Mouse (Mus musculus): ENCODE results near the gene Espn. TPM values are rescaled to one million over a fixed set of nuclear protein-coding genes. Genes with fewer than 3 reads are reported as not detected.

The Espn gene
- polyA plus RNA-seq, 1 experiment from 2014 or later, result 2.0 TPM

DNA sequence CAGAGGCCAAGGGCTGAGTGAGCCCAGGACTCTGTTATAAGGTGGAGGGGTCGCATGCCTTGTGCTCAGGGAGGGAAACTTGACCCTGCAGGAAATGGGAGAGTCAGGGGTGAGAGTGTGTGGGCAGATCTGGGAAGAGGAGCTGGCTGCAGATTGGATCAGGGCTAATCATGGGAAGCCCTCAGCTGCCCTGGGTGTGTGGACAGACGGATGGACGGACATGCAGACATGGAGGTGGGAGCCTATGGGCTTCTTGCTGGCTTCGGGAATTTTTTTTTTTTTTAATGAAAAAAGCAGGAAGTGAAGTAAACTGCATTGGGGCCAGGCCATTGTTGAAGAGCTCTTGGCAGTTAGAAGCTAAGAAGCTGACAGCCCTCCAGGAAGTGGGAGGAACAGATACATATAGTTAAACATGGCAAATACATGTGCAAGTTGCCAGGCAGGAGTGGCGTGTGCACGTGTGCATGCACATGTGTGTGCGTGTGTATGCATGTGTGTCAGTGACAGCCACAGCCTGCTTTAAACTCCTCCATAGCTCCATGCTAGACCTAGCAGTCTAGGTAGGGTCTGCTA, 51.0 kb downstream of the Espn start:
- ATAC-seq (peak; percentile 2; the same call in 1 of the 2 replicates), DNase-seq (ENCODE audit: low spot score) (peak; percentile 74)
- Histone ChIP-seq H3K4me2 (replicated peaks; ENCODE audit: low read depth, low read length) (no peak overlapping the region), H3K27me3 (replicated peaks; ENCODE audit: insufficient read depth, low read length) (no peaks in the 10 kb centered on the region), H3K4me1 (ENCODE audit: insufficient read depth, low read depth, low read length) (peaks cover 9% of the 10 kb centered on the region), H3K36me3 (ENCODE audit: insufficient read depth, low read length) (peaks cover 11% of the 10 kb centered on the region), H3K9ac (replicated peaks; ENCODE audit: low read depth) (no peak overlapping the region), H3K27ac (ENCODE audit: low read length) (peak overlapping the region; percentile 32; the same call in 1 of the 2 replicates), H3K9me3 (ENCODE audit: low read length) (no peaks in the 10 kb centered on the region), H3K4me3 (ENCODE audit: low read depth, low read length) (no peak overlapping the region)
- 33% methylated on average over 7 of the region's 7 CpGs for whole genome bisulfite sequencing
- TF ChIP-seq EP300 (IDR thresholded peaks at IDR 0.05) (no peak), CTCF (IDR thresholded peaks at IDR 0.05) (no peak)

DNA sequence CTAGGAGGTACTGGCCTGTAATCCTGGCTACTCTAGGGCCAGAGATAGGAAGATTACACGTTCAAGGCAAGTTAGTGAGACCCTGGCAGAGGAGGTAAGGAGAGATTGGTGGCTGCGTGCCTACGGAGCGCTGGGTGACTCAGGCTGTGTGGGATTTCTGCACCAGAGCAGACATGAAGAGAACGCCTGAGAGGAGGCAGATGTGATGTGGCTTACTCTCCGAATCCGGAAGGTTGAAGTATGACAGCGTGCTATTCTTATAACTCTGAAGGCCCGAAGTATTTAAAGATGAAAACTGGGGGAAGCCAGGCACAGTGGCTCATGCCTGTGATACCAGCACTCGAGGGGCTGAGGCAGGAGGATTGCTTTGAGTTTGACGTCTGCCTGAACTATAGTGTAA, 51.6 kb downstream of the Espn start:
- no peak overlapping the region for H3K9ac ChIP-seq (replicated peaks; ENCODE audit: low read depth)
- 68% methylated on average over 11 of the region's 11 CpGs for WGBS

GRCm38 (mm10) chr4:152097911-152098799, 54.0 kb downstream of the Espn start:
- peak overlapping the region; percentile 78 for H3K27ac ChIP-seq (ENCODE audit: low read length)
- DNase-seq (ENCODE audit: low spot score) (peak; percentile 67), ATAC-seq (peak; percentile 47)
- H3K4me1 ChIP-seq (ENCODE audit: insufficient read depth, low read depth, low read length), result peaks cover 9% of the 10 kb centered on the region
- H3K9ac ChIP-seq (replicated peaks; ENCODE audit: low read depth), result no peak overlapping the region
- H3K4me2 ChIP-seq (replicated peaks; ENCODE audit: low read depth, low read length), result peak overlapping the region; percentile 52
- peak overlapping the region; percentile 31 for H3K4me3 ChIP-seq (ENCODE audit: low read depth, low read length)
- H3K36me3 ChIP-seq (ENCODE audit: insufficient read depth, low read length), result 0 out of 2 replicates have a peak, but pooled peaks cover under 1% of the 10 kb centered on the region
- 27% methylated on average over 11 of the region's 11 CpGs for WGBS
- no peaks in the 10 kb centered on the region for H3K27me3 ChIP-seq (replicated peaks; ENCODE audit: insufficient read depth, low read length)
- no peak for TF ChIP-seq EP300 (IDR thresholded peaks at IDR 0.05)
- 0 out of 2 replicates have a peak, but pooled peaks have one; percentile 14 for TF ChIP-seq CTCF (IDR thresholded peaks at IDR 0.05)
- no peaks in the 10 kb centered on the region for H3K9me3 ChIP-seq (ENCODE audit: low read length)

More for the DNA sequence above, 51.6 kb downstream of the Espn start:
- no peak overlapping the region for H3K4me3 ChIP-seq (ENCODE audit: low read depth, low read length)
- H3K9me3 ChIP-seq (ENCODE audit: low read length), result no peaks in the 10 kb centered on the region
- H3K4me1 ChIP-seq (ENCODE audit: insufficient read depth, low read depth, low read length), result peaks cover 9% of the 10 kb centered on the region
- H3K4me2 ChIP-seq (replicated peaks; ENCODE audit: low read depth, low read length), result no peak overlapping the region
- TF ChIP-seq EP300 (IDR thresholded peaks at IDR 0.05), result no peak
- no peak for TF ChIP-seq CTCF (IDR thresholded peaks at IDR 0.05)
- peak overlapping the region; percentile 32; the same call in 1 of the 2 replicates for H3K27ac ChIP-seq (ENCODE audit: low read length)
- no peaks in the 10 kb centered on the region for H3K27me3 ChIP-seq (replicated peaks; ENCODE audit: insufficient read depth, low read length)
- DNase-seq (ENCODE audit: low spot score) (no peak), ATAC-seq (no peak)
- peaks cover 11% of the 10 kb centered on the region for H3K36me3 ChIP-seq (ENCODE audit: insufficient read depth, low read length)

- no peaks in the 10 kb centered on the region for H3K27me3 ChIP-seq (replicated peaks; ENCODE audit: insufficient read depth, low read length)
- peak overlapping the region; percentile 78 for H3K27ac ChIP-seq (ENCODE audit: low read length)
- H3K9me3 ChIP-seq (ENCODE audit: low read length), result no peaks in the 10 kb centered on the region
- H3K4me1 ChIP-seq (ENCODE audit: insufficient read depth, low read depth, low read length), result peaks cover 8% of the 10 kb centered on the region
- H3K4me2 ChIP-seq (replicated peaks; ENCODE audit: low read depth, low read length), result peak overlapping the region; percentile 52
- ATAC-seq (peak; percentile 22; the same call in 1 of the 2 replicates), DNase-seq (ENCODE audit: low spot score) (no peak)
- TF ChIP-seq EP300 (IDR thresholded peaks at IDR 0.05) (no peak), CTCF (IDR thresholded peaks at IDR 0.05) (no peak)
- peak overlapping the region; percentile 31 for H3K4me3 ChIP-seq (ENCODE audit: low read depth, low read length)
- H3K36me3 ChIP-seq (ENCODE audit: insufficient read depth, low read length), result no peaks in the 10 kb centered on the region
- WGBS, result 42% methylated on average over 5 of the region's 6 CpGs
- peak overlapping the region; percentile 43 for H3K9ac ChIP-seq (replicated peaks; ENCODE audit: low read depth)
These were observed 55.2 kb downstream of the Espn start for GRCm38 (mm10) chr4:152096927-152097326.

- H3K9me3 ChIP-seq (ENCODE audit: low read length), result no peaks in the 10 kb centered on the region
- WGBS, result 26% methylated on average over 27 of the region's 27 CpGs
- H3K27ac ChIP-seq (ENCODE audit: low read length), result peak overlapping the region; percentile 78
- peak overlapping the region; percentile 43 for H3K9ac ChIP-seq (replicated peaks; ENCODE audit: low read depth)
- DNase-seq (ENCODE audit: low spot score) (peak; percentile 87), ATAC-seq (peak; percentile 80)
- peak overlapping the region; percentile 52 for H3K4me2 ChIP-seq (replicated peaks; ENCODE audit: low read depth, low read length)
- H3K36me3 ChIP-seq (ENCODE audit: insufficient read depth, low read length), result no peaks in the 10 kb centered on the region
- H3K27me3 ChIP-seq (replicated peaks; ENCODE audit: insufficient read depth, low read length), result no peaks in the 10 kb centered on the region
- TF ChIP-seq CTCF (IDR thresholded peaks at IDR 0.05) (peak; percentile 86), EP300 (IDR thresholded peaks at IDR 0.05) (no peak)
- peaks cover 3% of the 10 kb centered on the region for H3K4me1 ChIP-seq (ENCODE audit: insufficient read depth, low read depth, low read length)
- peak overlapping the region; percentile 31 for H3K4me3 ChIP-seq (ENCODE audit: low read depth, low read length)
These were observed 55.9 kb downstream of the Espn start for GRCm38 (mm10) chr4:152095937-152096910.

Data from lung, postnatal 0 days (tissue).